Mouse (Mus musculus) hindbrain, embryonic 16.5 days (tissue): ENCODE measurements around the gene Kat2b. TPM values are rescaled to one million over a fixed set of nuclear protein-coding genes. Genes with fewer than 3 reads are reported as not detected.
"Not testable (repeated sequence)": the region's sequence is repeated elsewhere in the genome, so short reads cannot be mapped to it uniquely, and the experiment has no call there.

Experiments
- ATAC-seq: fragments of 200-750 bp; cut with Nextera tagmentation; 2 replicates; pipeline ENCODE4 v1.8.0; 2017; ENCODE audit warnings: moderate TSS enrichment, moderate library complexity
- H3K27ac ChIP-seq: fragments of 300-500 bp; sonication (generic); 2 replicates; pipeline ENCODE4 v1.5.1; 2014; ENCODE audit warnings: low read depth, mild to moderate bottlenecking, control low read depth, low read length, moderate library complexity
- H3K27me3 ChIP-seq: fragments of 300-500 bp; sonication (generic); replicated peaks from 2 replicates; pipeline ENCODE4 v1.6.1; 2014; ENCODE audit warnings: low read length; ENCODE audit not compliant: control insufficient read depth, insufficient read depth
- H3K36me3 ChIP-seq: fragments of 300-500 bp; sonication (generic); 2 replicates; pipeline ENCODE4 v1.6.1; 2014; ENCODE audit warnings: mild to moderate bottlenecking, low read length, moderate library complexity, mixed read lengths; ENCODE audit not compliant: control insufficient read depth, insufficient read depth
- H3K4me1 ChIP-seq: fragments of 300-500 bp; sonication (generic); 2 replicates; pipeline ENCODE4 v1.6.1; 2014; ENCODE audit warnings: low read depth, low read length; ENCODE audit not compliant: control insufficient read depth, insufficient read depth
- H3K4me2 ChIP-seq: fragments of 300-500 bp; sonication (generic); 2 replicates; pipeline ENCODE4 v1.6.1; 2014; ENCODE audit warnings: mild to moderate bottlenecking, low read length, control low read depth, moderate library complexity
- H3K4me3 ChIP-seq: fragments of 300-500 bp; sonication (generic); 2 replicates; pipeline ENCODE4 v1.5.1; 2014; ENCODE audit warnings: mild to moderate bottlenecking, low read length, control low read depth, moderate library complexity
- H3K9ac ChIP-seq: fragments of 300-500 bp; sonication (generic); 2 replicates; pipeline ENCODE4 v1.6.1; 2014; ENCODE audit warnings: low read depth, mild to moderate bottlenecking, control low read depth, low read length, moderate library complexity
- H3K9me3 ChIP-seq: fragments of 300-500 bp; sonication (generic); 2 replicates; pipeline ENCODE4 v1.6.1; 2014; ENCODE audit warnings: mild to moderate bottlenecking, low read length, moderate library complexity; ENCODE audit not compliant: control insufficient read depth
- WGBS: fragments of 180-500 bp; shearing (Covaris S2); extraction: QIAGEN DNeasy Blood & Tissue Kit; methylation state at CpG from one replicate; pipeline ENCODE4 v1.1.7; 2014; 5-methylcytosine and 5-hydroxymethylcytosine counted together
- polyA plus RNA-seq: library from polyadenylated mRNA; unstranded; fragments of >200 nt; fragmentation: Nextera tagmentation; extraction: Ambion mirVana; gene quantifications from 2 replicates; pipeline ENCODE4 v1.2.1, GENCODE M21; 2015

Kat2b gene
- polyA plus RNA-seq, 1 experiment from 2014 or later, result 4.6 TPM

DNA sequence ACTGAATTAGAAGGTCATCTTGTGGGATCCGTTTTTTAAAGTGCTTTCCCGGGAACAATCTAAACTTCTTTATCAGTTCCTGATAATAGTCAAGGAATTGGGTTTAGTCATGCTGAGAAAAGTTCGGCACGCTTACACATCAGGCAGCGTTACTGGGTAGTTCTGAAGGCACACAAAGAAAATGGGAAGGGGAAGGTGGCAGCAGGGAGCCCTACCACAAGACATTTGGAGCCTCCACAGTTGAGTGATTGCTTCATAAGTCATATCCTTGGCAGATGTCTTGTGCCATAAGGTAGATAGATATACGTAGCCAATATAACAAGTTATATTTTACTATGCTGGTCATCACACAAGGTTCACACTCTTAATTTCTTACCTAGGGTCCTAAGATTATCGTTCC lies 123.3 kb downstream of the Kat2b start:
- Histone ChIP-seq H3K4me1 (peaks cover 7% of the 10 kb centered on the region), H3K9ac (peak overlapping the region; percentile 80), H3K27ac (peak overlapping the region; percentile 97), H3K9me3 (no peaks in the 10 kb centered on the region), H3K4me3 (peak overlapping the region; percentile 61), H3K4me2 (peak overlapping the region; percentile 68), H3K27me3 (no peaks in the 10 kb centered on the region), H3K36me3 (no peaks in the 10 kb centered on the region)
- ATAC-seq, result peak; percentile 13; the same call in 1 of the 2 replicates
- WGBS, result 17% methylated on average over 7 of the region's 7 CpGs

DNA sequence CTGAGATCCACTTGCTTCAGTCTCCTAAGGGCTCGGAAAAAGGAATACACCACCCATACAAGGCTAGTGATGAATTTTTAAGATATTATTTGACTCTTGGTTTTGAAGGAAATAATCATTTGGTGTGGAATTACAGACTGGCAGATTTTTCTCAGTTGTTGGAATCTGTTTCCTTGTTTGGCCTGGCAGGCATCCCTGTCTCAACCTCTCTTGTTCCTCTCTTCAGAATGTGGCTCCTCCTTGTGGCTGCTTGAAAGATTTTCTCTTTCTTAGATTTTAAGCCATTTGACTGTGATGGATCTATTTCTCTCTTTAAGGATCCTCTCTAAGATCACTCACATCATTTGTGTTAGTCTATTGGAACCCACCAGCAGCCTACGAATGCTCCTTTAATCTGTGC lies 127.4 kb downstream of the Kat2b start:
- H3K9ac ChIP-seq, result no peak overlapping the region
- H3K4me3 ChIP-seq, result no peak overlapping the region
- H3K9me3 ChIP-seq, result no peaks in the 10 kb centered on the region
- H3K27ac ChIP-seq, result no peak overlapping the region
- no peaks in the 10 kb centered on the region for H3K36me3 ChIP-seq
- no peak overlapping the region for H3K4me2 ChIP-seq
- no peaks in the 10 kb centered on the region for H3K27me3 ChIP-seq
- ATAC-seq, result no peak
- H3K4me1 ChIP-seq, result peaks cover 4% of the 10 kb centered on the region
- 85% methylated on average over 2 of the region's 2 CpGs for WGBS

DNA sequence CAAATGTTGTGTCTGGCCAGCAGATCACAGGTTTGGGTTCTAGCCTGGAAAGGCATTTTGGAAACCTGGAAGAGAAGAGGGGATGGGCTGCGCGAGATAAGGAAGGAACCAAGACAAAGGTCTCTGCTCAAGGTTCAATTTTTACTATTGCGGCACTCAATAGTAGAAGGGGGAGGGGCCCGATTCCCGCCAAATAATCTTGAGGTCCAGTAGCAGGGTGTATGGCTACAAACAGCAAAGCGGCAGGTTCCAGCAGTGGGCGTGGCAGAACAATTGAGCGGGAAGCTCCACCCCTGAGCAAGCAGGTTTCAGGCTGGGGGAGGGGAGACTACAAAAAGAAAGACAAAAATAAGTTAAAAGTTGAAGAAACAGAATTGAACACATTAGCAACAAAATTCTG lies 130.9 kb downstream of the Kat2b start:
- not testable (repeated sequence) for H3K9ac ChIP-seq, H3K4me2 ChIP-seq, H3K4me3 ChIP-seq, ATAC-seq, H3K4me1 ChIP-seq, H3K27ac ChIP-seq, H3K36me3 ChIP-seq, H3K9me3 ChIP-seq, H3K27me3 ChIP-seq
- 91% methylated on average over 8 of the region's 8 CpGs for WGBS

DNA sequence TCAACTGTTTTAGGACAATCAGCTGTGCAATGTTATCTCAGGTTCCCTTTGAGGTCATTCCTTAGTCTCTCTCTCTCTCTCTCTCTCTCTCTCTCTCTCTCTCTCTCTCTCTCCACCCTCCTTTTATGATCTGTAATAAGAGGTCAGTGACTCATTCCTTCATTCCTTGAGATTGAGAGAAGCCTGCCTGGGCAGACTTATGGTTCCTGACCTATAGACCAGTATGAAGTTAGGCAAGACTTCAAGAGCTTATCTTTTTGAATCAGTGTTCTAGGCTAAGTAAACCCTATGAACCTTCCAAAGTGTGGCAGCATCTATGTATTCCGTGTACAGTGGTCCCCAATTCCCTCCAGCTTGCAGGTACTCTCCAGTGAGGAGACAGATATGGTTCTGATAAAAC lies 147.8 kb downstream of the Kat2b start:
- Histone ChIP-seq H3K27me3 (no peaks in the 10 kb centered on the region), H3K9ac (no peak overlapping the region), H3K4me1 (no peaks in the 10 kb centered on the region), H3K36me3 (no peaks in the 10 kb centered on the region), H3K4me2 (no peak overlapping the region), H3K4me3 (no peak overlapping the region), H3K9me3 (no peaks in the 10 kb centered on the region), H3K27ac (no peak overlapping the region)
- 72% methylated on average over 1 of the region's 1 CpGs for WGBS
- ATAC-seq, result no peak

DNA sequence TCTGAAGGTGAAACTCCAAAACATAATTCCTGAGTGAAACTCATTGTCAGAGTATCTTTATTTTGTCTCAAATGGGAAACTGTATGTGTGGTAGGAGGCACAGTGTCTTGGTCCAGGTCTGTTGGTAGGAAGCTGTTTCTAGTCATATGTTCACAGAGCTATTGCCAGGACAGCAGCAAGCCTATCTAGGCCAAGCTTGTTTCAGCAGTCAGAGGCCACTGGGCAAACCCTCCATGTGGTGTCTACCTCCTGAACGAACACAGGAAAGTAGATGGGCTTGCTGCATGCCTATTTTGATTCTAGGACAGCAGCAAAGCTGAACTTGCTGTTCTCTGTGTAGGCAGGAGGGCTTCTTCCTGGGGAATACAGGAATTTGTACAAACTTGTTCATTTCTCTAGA lies 148.5 kb downstream of the Kat2b start:
- not testable (repeated sequence) for H3K36me3 ChIP-seq, H3K4me2 ChIP-seq, H3K9ac ChIP-seq, H3K4me1 ChIP-seq, H3K9me3 ChIP-seq, H3K27me3 ChIP-seq, ATAC-seq, H3K27ac ChIP-seq, H3K4me3 ChIP-seq
- 67% methylated on average over 1 of the region's 1 CpGs for WGBS

DNA sequence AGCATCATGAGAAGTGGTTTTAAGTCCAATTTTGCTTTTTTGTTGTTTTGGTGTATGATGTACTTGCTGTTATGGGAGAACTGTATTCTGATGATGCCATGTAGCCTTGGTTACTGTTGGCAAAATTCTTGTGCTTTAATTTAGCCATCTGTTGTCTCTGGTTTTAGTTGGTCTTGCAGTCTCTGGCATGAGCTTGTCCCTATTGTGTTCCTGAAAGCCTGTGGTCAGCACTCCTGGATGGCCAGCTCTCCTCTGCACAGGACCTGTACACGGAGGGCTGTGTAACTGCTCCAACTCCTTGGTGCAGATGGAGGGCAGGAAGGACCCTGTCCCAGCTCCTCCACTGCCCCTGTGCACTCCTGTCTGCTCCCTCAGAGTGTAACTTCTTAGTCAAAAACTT lies 151.8 kb downstream of the Kat2b start:
- H3K27me3 ChIP-seq, result no peaks in the 10 kb centered on the region
- no peak overlapping the region for H3K4me2 ChIP-seq
- no peaks in the 10 kb centered on the region for H3K4me1 ChIP-seq
- H3K9ac ChIP-seq, result no peak overlapping the region
- no peaks in the 10 kb centered on the region for H3K36me3 ChIP-seq
- H3K27ac ChIP-seq, result no peak overlapping the region
- WGBS, result 76% methylated on average over 1 of the region's 1 CpGs
- no peak for ATAC-seq
- no peak overlapping the region for H3K4me3 ChIP-seq
- no peaks in the 10 kb centered on the region for H3K9me3 ChIP-seq

DNA sequence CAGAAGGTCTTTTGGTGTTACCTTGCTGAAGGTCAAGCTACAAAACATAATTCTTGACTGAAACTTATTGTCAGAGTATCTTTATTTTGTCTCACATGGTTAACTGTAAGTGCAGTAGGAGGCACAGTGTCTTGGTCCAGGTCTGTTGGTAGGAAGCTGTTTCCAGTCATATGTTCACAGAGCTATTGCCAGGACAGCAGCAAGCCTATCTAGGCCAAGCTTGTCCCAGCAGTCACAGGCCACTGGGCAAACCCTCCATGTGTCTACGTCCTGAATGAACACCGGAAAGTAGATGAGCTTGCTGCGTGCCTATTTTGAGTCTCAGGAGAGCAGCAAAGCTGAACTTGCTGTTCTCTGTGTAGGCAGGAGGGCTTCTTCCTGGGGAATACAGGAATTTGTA lies 152.3 kb downstream of the Kat2b start:
- not testable (repeated sequence) for H3K4me2 ChIP-seq, H3K4me1 ChIP-seq, ATAC-seq, H3K27me3 ChIP-seq, H3K9ac ChIP-seq, H3K27ac ChIP-seq, H3K36me3 ChIP-seq, H3K4me3 ChIP-seq, H3K9me3 ChIP-seq
- 87% methylated on average over 3 of the region's 3 CpGs for WGBS

Other genes with a start within 250 kb of the Kat2b start
- gene Efhb, start 103.5 kb upstream of the Kat2b start, polyA plus RNA-seq, result 0.80 and 1.3 TPM in 2 replicates
- 103 and 111 TPM in 2 replicates for gene Rab5a, start 87.6 kb upstream of the Kat2b start, polyA plus RNA-seq
- gene Pp2d1, start 27.4 kb upstream of the Kat2b start, polyA plus RNA-seq, result 0.28 and 0.35 TPM in 2 replicates
- gene Sgo1, start 122.5 kb downstream of the Kat2b start, polyA plus RNA-seq, result 5.8 and 6.4 TPM in 2 replicates